Mouse (Mus musculus): ENCODE measurements at regions not wholly inside any gene's neighbourhood (a gene's known extent, or its start where the extent isn't known, plus 50 kb on each side); places are given as distances from the start of the nearest gene placed in this dataset.

GRCm38 (mm10) chr16:73707051-73707450, 704.6 kb downstream of the Robo2 start:
- 92% methylated on average over 1 of the region's 1 CpGs for WGBS

GRCm38 (mm10) chr16:73689274-73689673, 722.4 kb downstream of the Robo2 start:
- H3K36me3 ChIP-seq (ENCODE audit: control insufficient read depth, insufficient read depth, low read length) = no peaks in the 10 kb centered on the region
- no peak overlapping the region for H3K4me2 ChIP-seq (replicated peaks; ENCODE audit: low read depth, low read length)
- ATAC-seq (ENCODE audit: insufficient number of reproducible peaks, insufficient read depth, low FRiP score, low read depth) = no peak
- no peak overlapping the region for H3K4me3 ChIP-seq (ENCODE audit: low read depth, low read length)
- H3K9ac ChIP-seq (replicated peaks; ENCODE audit: low read depth, low read length) = no peak overlapping the region
- no peaks in the 10 kb centered on the region for H3K27me3 ChIP-seq (ENCODE audit: control insufficient read depth, insufficient read depth, low read length)
- no peak overlapping the region for H3K27ac ChIP-seq (ENCODE audit: low read length)
- H3K9me3 ChIP-seq (ENCODE audit: control insufficient read depth, low read depth, low read length) = no peaks in the 10 kb centered on the region
- H3K4me1 ChIP-seq (ENCODE audit: control insufficient read depth, insufficient read depth, low read length) = no peaks in the 10 kb centered on the region
- WGBS = 61% methylated on average over 11 of the region's 11 CpGs

More at GRCm38 (mm10) chr16:73707051-73707450, 704.6 kb downstream of the Robo2 start:
- no peak overlapping the region for H3K4me2 ChIP-seq (replicated peaks; ENCODE audit: low read depth, low read length)
- H3K27me3 ChIP-seq (ENCODE audit: control insufficient read depth, insufficient read depth, low read length) = no peaks in the 10 kb centered on the region
- H3K4me1 ChIP-seq (ENCODE audit: control insufficient read depth, insufficient read depth, low read length) = no peaks in the 10 kb centered on the region
- H3K9me3 ChIP-seq (ENCODE audit: control insufficient read depth, low read depth, low read length) = no peaks in the 10 kb centered on the region
- no peak overlapping the region for H3K4me3 ChIP-seq (ENCODE audit: low read depth, low read length)
- no peaks in the 10 kb centered on the region for H3K36me3 ChIP-seq (ENCODE audit: control insufficient read depth, insufficient read depth, low read length)
- H3K9ac ChIP-seq (replicated peaks; ENCODE audit: low read depth, low read length) = no peak overlapping the region
- ATAC-seq (ENCODE audit: insufficient number of reproducible peaks, insufficient read depth, low FRiP score, low read depth) = no peak
- no peak overlapping the region for H3K27ac ChIP-seq (ENCODE audit: low read length)

- ATAC-seq (ENCODE audit: insufficient number of reproducible peaks, insufficient read depth, low FRiP score, low read depth) = no peak
- Histone ChIP-seq H3K36me3 (ENCODE audit: control insufficient read depth, insufficient read depth, low read length) (no peaks in the 10 kb centered on the region), H3K27ac (ENCODE audit: low read length) (no peak overlapping the region), H3K4me2 (replicated peaks; ENCODE audit: low read depth, low read length) (no peak overlapping the region), H3K4me1 (ENCODE audit: control insufficient read depth, insufficient read depth, low read length) (no peaks in the 10 kb centered on the region), H3K27me3 (ENCODE audit: control insufficient read depth, insufficient read depth, low read length) (no peaks in the 10 kb centered on the region), H3K9me3 (ENCODE audit: control insufficient read depth, low read depth, low read length) (no peaks in the 10 kb centered on the region), H3K9ac (replicated peaks; ENCODE audit: low read depth, low read length) (no peak overlapping the region), H3K4me3 (ENCODE audit: low read depth, low read length) (no peak overlapping the region)
- WGBS = 84% methylated on average over 10 of the region's 10 CpGs
These were observed 731.8 kb downstream of the Robo2 start for GRCm38 (mm10) chr16:73679804-73680203.

GRCm38 (mm10) chr16:73670516-73670915, 741.1 kb downstream of the Robo2 start:
- no peak for ATAC-seq (ENCODE audit: insufficient number of reproducible peaks, insufficient read depth, low FRiP score, low read depth)
- Histone ChIP-seq H3K9me3 (ENCODE audit: control insufficient read depth, low read depth, low read length) (no peaks in the 10 kb centered on the region), H3K27me3 (ENCODE audit: control insufficient read depth, insufficient read depth, low read length) (no peaks in the 10 kb centered on the region), H3K27ac (ENCODE audit: low read length) (no peak overlapping the region), H3K4me2 (replicated peaks; ENCODE audit: low read depth, low read length) (no peak overlapping the region), H3K4me3 (ENCODE audit: low read depth, low read length) (no peak overlapping the region), H3K4me1 (ENCODE audit: control insufficient read depth, insufficient read depth, low read length) (no peaks in the 10 kb centered on the region), H3K36me3 (ENCODE audit: control insufficient read depth, insufficient read depth, low read length) (no peaks in the 10 kb centered on the region), H3K9ac (replicated peaks; ENCODE audit: low read depth, low read length) (no peak overlapping the region)
- 64% methylated on average over 6 of the region's 6 CpGs for WGBS

GRCm38 (mm10) chr16:73652976-73653690, 758.5 kb downstream of the Robo2 start:
- WGBS = 83% methylated on average over 1 of the region's 1 CpGs
- Histone ChIP-seq H3K36me3 (ENCODE audit: control insufficient read depth, insufficient read depth, low read length) (no peaks in the 10 kb centered on the region), H3K27ac (ENCODE audit: low read length) (no peak overlapping the region), H3K9me3 (ENCODE audit: control insufficient read depth, low read depth, low read length) (no peaks in the 10 kb centered on the region), H3K27me3 (ENCODE audit: control insufficient read depth, insufficient read depth, low read length) (no peaks in the 10 kb centered on the region), H3K4me2 (replicated peaks; ENCODE audit: low read depth, low read length) (no peak overlapping the region), H3K4me3 (ENCODE audit: low read depth, low read length) (no peak overlapping the region), H3K4me1 (ENCODE audit: control insufficient read depth, insufficient read depth, low read length) (no peaks in the 10 kb centered on the region), H3K9ac (replicated peaks; ENCODE audit: low read depth, low read length) (no peak overlapping the region)
- ATAC-seq (ENCODE audit: insufficient number of reproducible peaks, insufficient read depth, low FRiP score, low read depth) = no peak

GRCm38 (mm10) chr16:73647201-73647782, 764.3 kb downstream of the Robo2 start:
- 34% methylated on average over 19 of the region's 19 CpGs for WGBS
- H3K4me1 ChIP-seq (ENCODE audit: control insufficient read depth, insufficient read depth, low read length) = no peaks in the 10 kb centered on the region
- no peaks in the 10 kb centered on the region for H3K9me3 ChIP-seq (ENCODE audit: control insufficient read depth, low read depth, low read length)
- H3K36me3 ChIP-seq (ENCODE audit: control insufficient read depth, insufficient read depth, low read length) = no peaks in the 10 kb centered on the region
- no peak overlapping the region for H3K9ac ChIP-seq (replicated peaks; ENCODE audit: low read depth, low read length)
- H3K27me3 ChIP-seq (ENCODE audit: control insufficient read depth, insufficient read depth, low read length) = no peaks in the 10 kb centered on the region
- peak overlapping the region; percentile 33 for H3K4me2 ChIP-seq (replicated peaks; ENCODE audit: low read depth, low read length)
- H3K4me3 ChIP-seq (ENCODE audit: low read depth, low read length) = peak overlapping the region; percentile 5
- peak; percentile 84 for ATAC-seq (ENCODE audit: insufficient number of reproducible peaks, insufficient read depth, low FRiP score, low read depth)
- no peak overlapping the region for H3K27ac ChIP-seq (ENCODE audit: low read length)

- H3K27me3 ChIP-seq (ENCODE audit: control insufficient read depth, insufficient read depth, low read length) = no peaks in the 10 kb centered on the region
- H3K4me2 ChIP-seq (replicated peaks; ENCODE audit: low read depth, low read length) = no peak overlapping the region
- H3K4me3 ChIP-seq (ENCODE audit: low read depth, low read length) = no peak overlapping the region
- H3K9me3 ChIP-seq (ENCODE audit: control insufficient read depth, low read depth, low read length) = no peaks in the 10 kb centered on the region
- H3K36me3 ChIP-seq (ENCODE audit: control insufficient read depth, insufficient read depth, low read length) = no peaks in the 10 kb centered on the region
- H3K9ac ChIP-seq (replicated peaks; ENCODE audit: low read depth, low read length) = no peak overlapping the region
- WGBS = 89% methylated on average over 9 of the region's 9 CpGs
- no peak for ATAC-seq (ENCODE audit: insufficient number of reproducible peaks, insufficient read depth, low FRiP score, low read depth)
- no peak overlapping the region for H3K27ac ChIP-seq (ENCODE audit: low read length)
- H3K4me1 ChIP-seq (ENCODE audit: control insufficient read depth, insufficient read depth, low read length) = no peaks in the 10 kb centered on the region
These were observed 798.6 kb downstream of the Robo2 start for GRCm38 (mm10) chr16:73613017-73613416.

- no peak overlapping the region for H3K4me3 ChIP-seq (ENCODE audit: low read depth, low read length)
- no peaks in the 10 kb centered on the region for H3K4me1 ChIP-seq (ENCODE audit: control insufficient read depth, insufficient read depth, low read length)
- H3K4me2 ChIP-seq (replicated peaks; ENCODE audit: low read depth, low read length) = no peak overlapping the region
- H3K27ac ChIP-seq (ENCODE audit: low read length) = no peak overlapping the region
- H3K27me3 ChIP-seq (ENCODE audit: control insufficient read depth, insufficient read depth, low read length) = no peaks in the 10 kb centered on the region
- ATAC-seq (ENCODE audit: insufficient number of reproducible peaks, insufficient read depth, low FRiP score, low read depth) = no peak
- no peaks in the 10 kb centered on the region for H3K9me3 ChIP-seq (ENCODE audit: control insufficient read depth, low read depth, low read length)
- H3K36me3 ChIP-seq (ENCODE audit: control insufficient read depth, insufficient read depth, low read length) = no peaks in the 10 kb centered on the region
- WGBS = 29% methylated on average over 2 of the region's 2 CpGs
- no peak overlapping the region for H3K9ac ChIP-seq (replicated peaks; ENCODE audit: low read depth, low read length)
These were observed 820.2 kb downstream of the Robo2 start for GRCm38 (mm10) chr16:73591421-73591820.

GRCm38 (mm10) chr16:73561216-73561615, 850.4 kb downstream of the Robo2 start:
- no peak overlapping the region for H3K4me2 ChIP-seq (replicated peaks; ENCODE audit: low read depth, low read length)
- WGBS = 52% methylated on average over 7 of the region's 7 CpGs
- H3K9ac ChIP-seq (replicated peaks; ENCODE audit: low read depth, low read length) = no peak overlapping the region
- no peak overlapping the region for H3K4me3 ChIP-seq (ENCODE audit: low read depth, low read length)
- H3K27ac ChIP-seq (ENCODE audit: low read length) = no peak overlapping the region
- no peaks in the 10 kb centered on the region for H3K4me1 ChIP-seq (ENCODE audit: control insufficient read depth, insufficient read depth, low read length)
- ATAC-seq (ENCODE audit: insufficient number of reproducible peaks, insufficient read depth, low FRiP score, low read depth) = no peak
- H3K27me3 ChIP-seq (ENCODE audit: control insufficient read depth, insufficient read depth, low read length) = no peaks in the 10 kb centered on the region
- no peaks in the 10 kb centered on the region for H3K9me3 ChIP-seq (ENCODE audit: control insufficient read depth, low read depth, low read length)
- H3K36me3 ChIP-seq (ENCODE audit: control insufficient read depth, insufficient read depth, low read length) = no peaks in the 10 kb centered on the region
